Mouse (Mus musculus) C2C12 (cell line): ENCODE results near the gene Shmt2.

ENCODE experiments used
- CTCF ChIP-seq: IDR thresholded peaks from one replicate; pipeline ENCODE4 v1.5.1; 2011; ENCODE audit not compliant: control insufficient read depth, insufficient read depth, insufficient read length
- FOSL1 ChIP-seq: IDR thresholded peaks from one replicate; pipeline ENCODE4 v1.8.0; 2011; ENCODE audit warnings: mild to moderate bottlenecking, low read length; ENCODE audit not compliant: poor library complexity, insufficient read depth, severe bottlenecking
- MYOD1 ChIP-seq: IDR thresholded peaks from one replicate; pipeline ENCODE4 v1.6.1; 2011; ENCODE audit warnings: low read depth; ENCODE audit not compliant: control insufficient read depth, insufficient read length

DNA sequence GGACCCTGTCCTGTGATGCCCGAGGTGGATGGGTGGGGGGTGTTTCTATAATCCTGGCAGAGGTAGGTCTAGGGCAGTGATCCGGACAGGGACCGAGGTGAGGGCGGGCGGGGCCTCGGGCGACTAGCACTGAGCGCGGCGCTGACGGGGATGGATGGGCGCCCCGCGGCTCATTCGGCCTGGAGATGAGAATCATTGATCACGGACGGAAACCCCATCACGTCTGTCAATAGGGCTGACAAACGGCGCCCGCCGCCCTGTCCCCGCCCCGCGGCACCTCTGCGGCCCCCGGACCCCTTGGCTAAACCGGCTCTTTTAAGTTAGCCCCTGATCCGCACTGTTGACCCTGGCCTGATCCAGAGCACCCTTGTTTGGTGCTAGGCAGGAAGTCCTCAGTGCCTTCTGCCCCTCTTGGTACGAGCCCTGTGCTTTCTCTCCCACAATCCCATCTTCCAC lies 12.7 kb upstream of the Shmt2 start:
- no peak for TF ChIP-seq MYOD1
- no peak for TF ChIP-seq CTCF
- TF ChIP-seq FOSL1: no peak
